Mouse (Mus musculus) embryonic facial prominence, embryonic 10.5 days (tissue): ENCODE data around the gene Acsm4. TPM values are rescaled to one million over a fixed set of nuclear protein-coding genes. Genes with fewer than 3 reads are reported as not detected.

Source experiments
- DNase-seq: peaks from one replicate; pipeline ENCODE4 v3.0.0-alpha.2; 2017; ENCODE audit warnings: low spot score
- H3K27ac ChIP-seq: fragments of 300-500 bp; sonication (generic); replicated peaks from 2 replicates; pipeline ENCODE4 v1.5.1; 2016; ENCODE audit warnings: mild to moderate bottlenecking
- H3K27me3 ChIP-seq: fragments of 300-500 bp; sonication (generic); replicated peaks from 2 replicates; pipeline ENCODE4 v1.6.1; 2016; ENCODE audit warnings: low read depth, mild to moderate bottlenecking; ENCODE audit not compliant: poor library complexity, severe bottlenecking
- H3K36me3 ChIP-seq: fragments of 300-500 bp; sonication (generic); replicated peaks from 2 replicates; pipeline ENCODE4 v1.6.1; 2016; ENCODE audit warnings: mild to moderate bottlenecking, moderate library complexity
- H3K4me1 ChIP-seq: fragments of 300-500 bp; sonication (generic); 2 replicates; pipeline ENCODE4 v1.6.1; 2016
- H3K4me3 ChIP-seq: fragments of 300-500 bp; sonication (generic); 2 replicates; pipeline ENCODE4 v1.5.1; 2016; ENCODE audit warnings: mild to moderate bottlenecking, moderate library complexity
- H3K9me3 ChIP-seq: fragments of 300-500 bp; sonication (generic); 2 replicates; pipeline ENCODE4 v1.6.1; 2016; ENCODE audit warnings: mild to moderate bottlenecking
- WGBS: fragments of 180-500 bp; shearing (Covaris S2); methylation state at CpG from one replicate; pipeline ENCODE4 v1.1.7; 2016; 5-methylcytosine and 5-hydroxymethylcytosine counted together
- polyA plus RNA-seq: library from polyadenylated mRNA; unstranded; fragments of >200 nt; fragmentation: Nextera tagmentation; extraction: Ambion mirVana; gene quantifications from 2 replicates; pipeline ENCODE4 v1.2.1, GENCODE M21; 2016

Acsm4 gene
- polyA plus RNA-seq = 0.06 and 1.1 TPM in 2 replicates

GRCm38 (mm10) chr7:119689726-119690125, at the start of gene Acsm4:
Gene Acsm4 (plus strand): TSS chr7:119690026.
- no peak within 1 kb of the TSS for H3K27ac ChIP-seq

GRCm38 (mm10) chr7:119642307-119642706, 47.5 kb upstream of the Acsm4 start:
- WGBS = 81% methylated on average over 5 of the region's 5 CpGs
- Histone ChIP-seq H3K27me3 (no peaks in the 10 kb centered on the region), H3K36me3 (no peaks in the 10 kb centered on the region), H3K9me3 (no peaks in the 10 kb centered on the region), H3K4me1 (no peaks in the 10 kb centered on the region), H3K27ac (no peak overlapping the region), H3K4me3 (no peak overlapping the region)
- DNase-seq = no peak

More at GRCm38 (mm10) chr7:119689726-119690125, at the start of gene Acsm4:
- no peak for DNase-seq
- H3K4me3 ChIP-seq = no peak within 1 kb of the TSS
- 80% methylated on average over 5 of the region's 5 CpGs for WGBS
- no peaks in the 10 kb centered on the region for H3K36me3 ChIP-seq
- H3K4me1 ChIP-seq = no peaks in the 10 kb centered on the region
- H3K27me3 ChIP-seq = no peaks in the 10 kb centered on the region
- no peaks in the 10 kb centered on the region for H3K9me3 ChIP-seq

GRCm38 (mm10) chr7:119667893-119668292, 21.9 kb upstream of the Acsm4 start:
- Histone ChIP-seq H3K4me1 (no peaks in the 10 kb centered on the region), H3K36me3 (no peaks in the 10 kb centered on the region), H3K27me3 (no peaks in the 10 kb centered on the region), H3K9me3 (no peaks in the 10 kb centered on the region), H3K4me3 (no peak overlapping the region), H3K27ac (no peak overlapping the region)
- WGBS = 92% methylated on average over 3 of the region's 3 CpGs
- DNase-seq = no peak

GRCm38 (mm10) chr7:119670395-119670794, 19.4 kb upstream of the Acsm4 start:
- H3K27me3 ChIP-seq = no peaks in the 10 kb centered on the region
- no peak overlapping the region for H3K27ac ChIP-seq
- H3K36me3 ChIP-seq = no peaks in the 10 kb centered on the region
- WGBS = 77% methylated on average over 5 of the region's 5 CpGs
- H3K4me3 ChIP-seq = no peak overlapping the region
- no peaks in the 10 kb centered on the region for H3K9me3 ChIP-seq
- no peak for DNase-seq
- no peaks in the 10 kb centered on the region for H3K4me1 ChIP-seq

- no peaks in the 10 kb centered on the region for H3K27me3 ChIP-seq
- no peaks in the 10 kb centered on the region for H3K4me1 ChIP-seq
- no peaks in the 10 kb centered on the region for H3K9me3 ChIP-seq
- no peak overlapping the region for H3K4me3 ChIP-seq
- WGBS = 48% methylated on average over 6 of the region's 6 CpGs
- no peak overlapping the region for H3K27ac ChIP-seq
- peak; percentile 15 for DNase-seq
- no peaks in the 10 kb centered on the region for H3K36me3 ChIP-seq
Observed at GRCm38 (mm10) chr7:119670925-119671324, 18.9 kb upstream of the Acsm4 start.

GRCm38 (mm10) chr7:119673465-119673864, 16.4 kb upstream of the Acsm4 start:
- WGBS = 19% methylated on average over 6 of the region's 6 CpGs
- Histone ChIP-seq H3K27ac (no peak overlapping the region), H3K4me3 (no peak overlapping the region), H3K36me3 (no peaks in the 10 kb centered on the region), H3K27me3 (no peaks in the 10 kb centered on the region), H3K9me3 (no peaks in the 10 kb centered on the region), H3K4me1 (no peaks in the 10 kb centered on the region)
- DNase-seq = peak; percentile 63

GRCm38 (mm10) chr7:119680107-119680506, 9.7 kb upstream of the Acsm4 start:
- Histone ChIP-seq H3K27ac (no peak overlapping the region), H3K36me3 (no peaks in the 10 kb centered on the region), H3K27me3 (no peaks in the 10 kb centered on the region), H3K9me3 (no peaks in the 10 kb centered on the region), H3K4me3 (no peak overlapping the region), H3K4me1 (no peaks in the 10 kb centered on the region)
- WGBS = 72% methylated on average over 8 of the region's 8 CpGs
- DNase-seq = no peak

GRCm38 (mm10) chr7:119682699-119683098, 7.1 kb upstream of the Acsm4 start:
- Histone ChIP-seq H3K27ac (no peak overlapping the region), H3K4me3 (no peak overlapping the region), H3K36me3 (no peaks in the 10 kb centered on the region), H3K9me3 (no peaks in the 10 kb centered on the region), H3K4me1 (no peaks in the 10 kb centered on the region), H3K27me3 (no peaks in the 10 kb centered on the region)
- DNase-seq = no peak
- WGBS = 76% methylated on average over 4 of the region's 4 CpGs

- no peak for DNase-seq
- Histone ChIP-seq H3K4me3 (no peak overlapping the region), H3K4me1 (no peaks in the 10 kb centered on the region), H3K27me3 (no peaks in the 10 kb centered on the region), H3K9me3 (no peaks in the 10 kb centered on the region), H3K27ac (no peak overlapping the region), H3K36me3 (no peaks in the 10 kb centered on the region)
- 83% methylated on average over 4 of the region's 4 CpGs for WGBS
Observed at GRCm38 (mm10) chr7:119692302-119692701, 2.5 kb downstream of the Acsm4 start.

GRCm38 (mm10) chr7:119694926-119695325, 5.1 kb downstream of the Acsm4 start:
- no peaks in the 10 kb centered on the region for H3K9me3 ChIP-seq
- no peak overlapping the region for H3K27ac ChIP-seq
- no peaks in the 10 kb centered on the region for H3K36me3 ChIP-seq
- DNase-seq = no peak
- no peaks in the 10 kb centered on the region for H3K4me1 ChIP-seq
- 82% methylated on average over 1 of the region's 1 CpGs for WGBS
- no peak overlapping the region for H3K4me3 ChIP-seq
- no peaks in the 10 kb centered on the region for H3K27me3 ChIP-seq

GRCm38 (mm10) chr7:119714111-119714510, 24.3 kb downstream of the Acsm4 start:
- Histone ChIP-seq H3K27ac (no peak overlapping the region), H3K4me3 (no peak overlapping the region), H3K4me1 (no peaks in the 10 kb centered on the region), H3K27me3 (no peaks in the 10 kb centered on the region), H3K36me3 (peaks cover 47% of the 10 kb centered on the region), H3K9me3 (no peaks in the 10 kb centered on the region)
- 94% methylated on average over 7 of the region's 7 CpGs for WGBS
- DNase-seq = no peak

- WGBS = under 1% methylated on average over 60 of the region's 60 CpGs
- Histone ChIP-seq H3K27ac (peak within 1 kb of the TSS; percentile 93), H3K9me3 (no peaks in the 10 kb centered on the region)
Observed at GRCm38 (mm10) chr7:119720253-119720946, 30.6 kb downstream of the Acsm4 start, which contains the start of gene Thumpd1. Gene Thumpd1 (minus strand): TSS chr7:119720798.

GRCm38 (mm10) chr7:119720947-119721310, 31.1 kb downstream of the Acsm4 start:
- peak overlapping the region; percentile 93; the same call in 1 of the 2 replicates for H3K27ac ChIP-seq
- H3K4me1 ChIP-seq = peaks cover 8% of the 10 kb centered on the region
- 17% methylated on average over 8 of the region's 8 CpGs for WGBS
- H3K4me3 ChIP-seq = peak overlapping the region; percentile 96
- H3K27me3 ChIP-seq = no peaks in the 10 kb centered on the region
- H3K9me3 ChIP-seq = no peaks in the 10 kb centered on the region
- peaks cover 32% of the 10 kb centered on the region for H3K36me3 ChIP-seq
- no peak for DNase-seq

More at GRCm38 (mm10) chr7:119720253-119720946, 30.6 kb downstream of the Acsm4 start, which contains the start of gene Thumpd1:
- Histone ChIP-seq H3K27me3 (no peaks in the 10 kb centered on the region), H3K4me3 (peak within 1 kb of the TSS; percentile 96), H3K36me3 (peaks cover 38% of the 10 kb centered on the region), H3K4me1 (peaks cover 8% of the 10 kb centered on the region)
- DNase-seq = peak; percentile 93
